Comparison of ENCODE assay signal across 9 mouse cellular contexts in genomic region chr17:72043001-72043666, GRCm38 (mm10).
DNase-seq lines count a peak whose midpoint lies in the region; ATAC-seq lines count a peak whose summit lies in the region.
"Had no signal": no experiment of that assay in that cellular context is flagged by ENCODE, and none has a peak within 500 bp of the region (broad histone marks: within the 10 kb centered on the region; RNA-seq: fewer than 3 reads in every experiment).

No protein-coding gene starts in this region.

- H3K9ac ChIP-seq in forebrain, embryonic 11.5 days (ENCODE audit: low read length): no peak overlapping the region
- no peak overlapping the region for H3K9ac ChIP-seq in heart, embryonic 15.5 days

- peaks cover 7% of the 10 kb centered on the region; the same call in 1 of the 2 replicates for H3K4me1 ChIP-seq in forebrain, embryonic 11.5 days (replicated peaks; ENCODE audit: control insufficient read depth, insufficient read depth, low read length)
- peaks cover 23% of the 10 kb centered on the region for H3K4me1 ChIP-seq in forebrain, embryonic 10.5 days
- peaks cover 10% of the 10 kb centered on the region for H3K4me1 ChIP-seq in heart, embryonic 15.5 days (replicated peaks)
- H3K4me1 ChIP-seq: megakaryocyte, embryonic 14.5 days had no signal

- 51% methylated on average over 9 of the region's 9 CpGs for WGBS in forebrain, embryonic 11.5 days
- 61% methylated on average over 9 of the region's 9 CpGs for WGBS in forebrain, embryonic 10.5 days
- 49% methylated on average over 9 of the region's 9 CpGs for WGBS in heart, embryonic 15.5 days

- no peaks in the 10 kb centered on the region for H3K36me3 ChIP-seq in forebrain, embryonic 11.5 days (ENCODE audit: control insufficient read depth, insufficient read depth, low read length)
- no peaks in the 10 kb centered on the region for H3K36me3 ChIP-seq in forebrain, embryonic 10.5 days (replicated peaks)
- H3K36me3 ChIP-seq in heart, embryonic 15.5 days: no peaks in the 10 kb centered on the region

- 0 out of 2 replicates have a peak, but pooled peaks have one; percentile 26 for ATAC-seq in forebrain, embryonic 11.5 days (replicated peaks; ENCODE audit: low FRiP score)
- ATAC-seq in common myeloid progenitor, adult 5-6 weeks (replicated peaks; ENCODE audit: low read depth, poor library complexity, severe bottlenecking): peak; percentile 79
- peak; percentile 58; the same call in 1 of the 2 replicates for ATAC-seq in heart, embryonic 15.5 days (replicated peaks; ENCODE audit: insufficient number of reproducible peaks, insufficient read depth, low FRiP score, low read depth)
- ATAC-seq in CD4-positive, CD25-positive, alpha-beta regulatory T cell, adult 4 months: no peak

- DNase-seq in forebrain, embryonic 11.5 days (ENCODE audit: low spot score): peak; percentile 43
- no peak for DNase-seq in forebrain, embryonic 10.5 days (ENCODE audit: extremely low spot score, low spot score)
- peak; percentile 82 to 91 for DNase-seq in layer of hippocampus, adult 18-20 months (ENCODE audit: low spot score in 2 of 2)
- DNase-seq in lung, postnatal 25 days (ENCODE audit: low spot score): peak; percentile 49
- DNase-seq in urinary bladder, postnatal 10 days (ENCODE audit: low spot score): no peak

- H3K27me3 ChIP-seq in forebrain, embryonic 11.5 days (ENCODE audit: control insufficient read depth, insufficient read depth, low read length): no peaks in the 10 kb centered on the region
- no peaks in the 10 kb centered on the region for H3K27me3 ChIP-seq in forebrain, embryonic 10.5 days (ENCODE audit: poor library complexity, severe bottlenecking)
- no peaks in the 10 kb centered on the region for H3K27me3 ChIP-seq in heart, embryonic 15.5 days
- H3K27me3 ChIP-seq: megakaryocyte, embryonic 14.5 days had no signal

- no peak overlapping the region for H3K4me3 ChIP-seq in forebrain, embryonic 11.5 days (ENCODE audit: low read depth, low read length)
- no peak overlapping the region for H3K4me3 ChIP-seq in forebrain, embryonic 10.5 days
- H3K4me3 ChIP-seq in heart, embryonic 15.5 days: no peak overlapping the region
- H3K4me3 ChIP-seq: megakaryocyte, embryonic 14.5 days had no signal

- no peak overlapping the region for H3K4me2 ChIP-seq in forebrain, embryonic 11.5 days (ENCODE audit: low read depth, low read length, severe bottlenecking)
- no peak overlapping the region for H3K4me2 ChIP-seq in heart, embryonic 15.5 days

- no peaks in the 10 kb centered on the region for H3K9me3 ChIP-seq in forebrain, embryonic 11.5 days (ENCODE audit: control insufficient read depth, low read length)
- H3K9me3 ChIP-seq in forebrain, embryonic 10.5 days: no peaks in the 10 kb centered on the region
- no peaks in the 10 kb centered on the region for H3K9me3 ChIP-seq in heart, embryonic 15.5 days (replicated peaks)

- H3K27ac ChIP-seq in forebrain, embryonic 11.5 days (ENCODE audit: low read depth, low read length): no peak overlapping the region
- H3K27ac ChIP-seq in forebrain, embryonic 10.5 days: no peak overlapping the region
- peak overlapping the region; percentile 60 for H3K27ac ChIP-seq in heart, embryonic 15.5 days

Comparison
In these comparisons a context has a peak if more than half of its experiments do, and no peak if none do; other contexts are left out.
1. DNase-seq: peak in forebrain, embryonic 11.5 days (single experiment), layer of hippocampus, adult 18-20 months (2 of 2) and lung, postnatal 25 days (single experiment); none in forebrain, embryonic 10.5 days (single experiment) and urinary bladder, postnatal 10 days (single experiment).